Mouse (Mus musculus): ENCODE results near the gene Bmp6. TPM values are rescaled to one million over a fixed set of nuclear protein-coding genes. Genes with fewer than 3 reads are reported as not detected.

Gene Bmp6
- polyA plus RNA-seq, 1 experiment from 2014 or later: 2.5 TPM

DNA sequence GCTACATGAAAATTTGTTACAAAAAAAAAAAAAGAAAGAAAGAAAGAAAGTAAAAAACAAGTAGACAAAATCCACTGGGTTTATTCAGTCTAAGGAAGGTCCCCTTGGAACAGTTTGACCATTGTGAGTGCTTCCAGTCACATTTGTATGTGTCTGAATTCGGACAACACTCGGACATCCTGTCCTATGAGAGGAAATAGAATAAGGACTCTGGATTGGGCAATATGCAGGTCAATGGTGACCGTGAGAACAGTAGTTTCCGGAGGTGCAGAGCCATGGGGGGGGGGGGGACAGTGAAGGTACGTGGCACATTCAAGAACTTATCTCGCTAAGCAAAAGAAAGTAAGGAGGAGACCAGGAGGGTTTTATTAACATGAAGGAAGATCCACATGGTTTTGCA lies 189.8 kb downstream of the Bmp6 start:
- Histone ChIP-seq H3K9ac (no peak overlapping the region), H3K36me3 (no peaks in the 10 kb centered on the region), H3K9me3 (replicated peaks) (no peaks in the 10 kb centered on the region), H3K27me3 (no peaks in the 10 kb centered on the region; the same call in 1 of the 2 replicates), H3K4me3 (replicated peaks) (no peak overlapping the region), H3K4me2 (no peak overlapping the region), H3K4me1 (peaks cover 8% of the 10 kb centered on the region), H3K27ac (no peak overlapping the region)
- no peak for ATAC-seq (replicated peaks; ENCODE audit: low FRiP score)
- 86% methylated on average over 6 of the region's 6 CpGs for WGBS

DNA sequence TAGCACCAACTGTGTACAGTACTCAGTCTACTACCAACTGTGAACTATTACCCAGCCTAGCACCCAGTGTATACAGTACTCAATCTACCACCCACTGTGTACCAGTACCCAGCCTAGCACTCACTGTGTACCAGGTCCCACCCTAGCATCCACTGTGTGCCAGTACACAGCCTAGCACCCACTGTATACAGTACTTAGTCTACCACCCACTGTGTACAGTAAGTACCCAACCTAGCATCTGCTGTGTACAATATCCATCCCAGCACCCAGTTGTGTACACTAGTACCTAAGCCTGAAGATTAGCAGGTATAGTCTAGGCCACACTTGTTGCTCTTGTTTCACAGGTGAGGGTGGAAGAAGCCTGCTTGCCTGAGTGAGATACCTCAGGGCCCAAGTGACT lies 192.6 kb downstream of the Bmp6 start:
- no peak overlapping the region for H3K4me3 ChIP-seq (replicated peaks)
- H3K36me3 ChIP-seq: no peaks in the 10 kb centered on the region
- H3K4me1 ChIP-seq: peaks cover 8% of the 10 kb centered on the region
- H3K9ac ChIP-seq: no peak overlapping the region
- no peaks in the 10 kb centered on the region for H3K9me3 ChIP-seq (replicated peaks)
- H3K4me2 ChIP-seq: no peak overlapping the region
- H3K27me3 ChIP-seq: no peaks in the 10 kb centered on the region
- no peak for ATAC-seq (replicated peaks; ENCODE audit: low FRiP score)
- no peak overlapping the region for H3K27ac ChIP-seq

DNA sequence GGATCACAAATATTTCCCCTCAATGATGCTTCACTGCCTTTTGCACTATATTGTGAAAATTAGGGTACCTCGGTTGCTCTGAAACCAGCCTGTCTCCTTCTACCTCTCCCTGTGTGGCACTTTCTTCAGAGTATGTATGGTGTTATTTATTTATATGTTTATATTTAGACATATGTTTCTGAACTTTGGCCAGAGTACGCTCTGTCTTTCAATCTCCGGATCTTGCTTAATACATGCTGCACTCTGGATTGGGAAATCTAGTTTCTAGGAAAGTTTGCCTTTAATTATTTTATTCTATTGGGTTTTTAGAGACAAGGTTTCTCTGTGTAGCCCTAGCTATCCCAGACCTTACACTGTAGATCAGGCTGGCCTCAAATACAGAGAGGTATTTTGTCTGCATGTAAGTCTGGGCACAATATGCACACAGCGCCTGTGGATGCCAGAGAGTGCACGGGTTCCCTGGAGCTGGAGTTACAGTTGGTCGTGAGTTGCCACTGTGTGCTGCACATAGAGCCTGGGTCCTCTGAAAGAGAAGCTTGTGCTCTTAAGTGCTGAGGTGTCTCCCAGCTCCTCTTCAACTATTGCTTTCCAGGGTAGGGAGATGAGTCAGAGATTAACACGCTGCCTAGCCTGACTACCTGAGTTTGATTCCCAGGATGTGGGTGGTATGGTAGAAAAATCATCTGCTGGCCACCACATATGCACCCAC lies 194.4 kb downstream of the Bmp6 start:
- ATAC-seq (replicated peaks; ENCODE audit: low FRiP score): no peak
- no peaks in the 10 kb centered on the region for H3K36me3 ChIP-seq
- H3K27ac ChIP-seq: no peak overlapping the region
- H3K4me1 ChIP-seq: no peaks in the 10 kb centered on the region
- no peaks in the 10 kb centered on the region for H3K9me3 ChIP-seq (replicated peaks)
- H3K4me3 ChIP-seq (replicated peaks): no peak overlapping the region
- WGBS: 86% methylated on average over 7 of the region's 7 CpGs
- no peaks in the 10 kb centered on the region for H3K27me3 ChIP-seq
- H3K4me2 ChIP-seq: no peak overlapping the region
- no peak overlapping the region for H3K9ac ChIP-seq

DNA sequence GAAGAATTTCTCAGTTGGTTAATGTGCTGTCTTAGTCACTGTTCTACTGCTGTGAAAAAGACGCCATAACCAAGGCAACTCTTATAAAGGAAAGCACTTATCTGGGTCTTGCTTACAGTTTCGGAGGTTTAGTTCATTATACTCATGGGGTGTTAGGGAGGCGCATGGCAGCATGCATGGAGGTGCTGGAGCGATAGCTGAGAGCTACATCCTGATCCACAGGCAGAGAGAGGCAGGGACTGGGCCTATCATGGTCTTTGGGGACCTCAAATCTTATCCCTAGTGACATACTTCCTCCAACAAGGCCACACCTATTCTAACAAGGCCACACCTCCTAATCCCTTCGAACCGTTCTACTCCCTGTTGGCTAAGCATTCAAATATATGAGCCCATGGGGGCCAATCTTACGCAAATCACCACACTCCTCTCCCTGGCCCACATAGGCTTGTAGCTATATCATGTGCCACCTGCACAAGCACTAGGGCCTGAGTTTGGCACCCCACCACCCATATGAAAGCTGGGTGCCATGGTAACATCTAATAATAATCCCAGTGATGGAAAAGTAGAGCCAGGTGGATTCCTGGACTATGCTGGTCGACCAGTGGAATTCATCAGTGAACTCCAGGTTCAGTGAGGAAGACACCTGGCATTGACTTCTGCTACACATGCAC lies 198.7 kb downstream of the Bmp6 start:
- no peak overlapping the region for H3K9ac ChIP-seq
- no peak overlapping the region for H3K4me2 ChIP-seq
- no peak overlapping the region for H3K27ac ChIP-seq
- 92% methylated on average over 8 of the region's 8 CpGs for WGBS
- ATAC-seq (replicated peaks; ENCODE audit: low FRiP score): no peak
- H3K27me3 ChIP-seq: no peaks in the 10 kb centered on the region
- no peaks in the 10 kb centered on the region for H3K9me3 ChIP-seq (replicated peaks)
- H3K4me3 ChIP-seq (replicated peaks): no peak overlapping the region
- H3K4me1 ChIP-seq: no peaks in the 10 kb centered on the region
- H3K36me3 ChIP-seq: no peaks in the 10 kb centered on the region

DNA sequence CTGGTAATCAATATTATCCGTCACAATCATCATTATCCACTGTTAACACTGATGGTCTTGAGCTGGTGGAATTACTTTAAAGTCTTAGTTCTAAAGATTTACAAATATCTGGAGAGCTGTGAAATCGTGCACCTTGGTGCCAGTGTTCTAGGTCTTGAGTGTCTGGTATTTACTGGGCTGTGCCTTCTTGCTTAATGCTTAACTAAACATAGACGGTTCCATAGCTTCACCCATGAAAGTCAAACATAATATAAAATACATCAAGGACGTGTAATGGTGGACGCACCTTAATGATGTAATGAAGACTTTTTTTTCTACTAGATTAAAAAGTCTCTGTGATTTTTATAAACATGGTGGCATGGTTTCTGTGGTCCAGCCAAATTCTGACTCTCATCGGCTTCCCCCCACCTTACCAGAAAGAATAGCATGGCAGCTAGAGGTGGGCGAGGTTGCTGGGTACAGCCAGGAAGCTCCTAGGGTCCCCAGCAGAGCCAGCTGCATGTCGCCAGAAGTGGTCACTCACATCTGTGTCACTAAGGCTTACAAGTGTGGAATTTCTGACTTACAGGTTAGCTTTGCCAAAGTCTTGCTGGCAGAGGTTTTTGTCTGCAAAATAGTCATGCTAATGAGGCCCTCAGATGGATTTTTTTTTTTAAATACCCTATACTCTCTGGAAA lies 200.0 kb downstream of the Bmp6 start:
- Histone ChIP-seq H3K9ac (no peak overlapping the region), H3K4me1 (no peaks in the 10 kb centered on the region), H3K27me3 (no peaks in the 10 kb centered on the region), H3K36me3 (no peaks in the 10 kb centered on the region), H3K4me3 (replicated peaks) (no peak overlapping the region), H3K27ac (no peak overlapping the region), H3K9me3 (replicated peaks) (no peaks in the 10 kb centered on the region), H3K4me2 (no peak overlapping the region)
- no peak for ATAC-seq (replicated peaks; ENCODE audit: low FRiP score)
- WGBS: 83% methylated on average over 8 of the region's 8 CpGs

DNA sequence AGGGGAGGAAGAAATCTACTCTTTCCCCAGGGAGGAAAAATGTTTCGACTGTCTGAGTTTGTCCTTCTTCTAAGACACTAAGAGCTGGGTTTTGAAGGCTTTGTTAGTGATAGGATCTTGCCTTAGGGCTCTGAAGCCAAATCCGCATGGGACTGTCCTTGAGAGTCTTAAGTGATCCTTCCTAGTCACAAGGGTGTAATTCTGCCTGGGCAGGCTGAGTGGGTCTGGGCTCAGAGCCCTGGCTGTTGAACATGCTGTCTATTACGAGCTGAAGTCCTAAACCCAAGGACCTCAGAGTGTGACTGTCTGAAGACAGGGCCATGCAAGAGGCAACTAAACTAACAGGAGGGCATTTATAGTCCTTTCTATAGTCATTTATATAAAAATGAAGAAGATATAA lies 200.6 kb downstream of the Bmp6 start:
- no peak for ATAC-seq (replicated peaks; ENCODE audit: low FRiP score)
- H3K36me3 ChIP-seq: no peaks in the 10 kb centered on the region
- H3K4me1 ChIP-seq: no peaks in the 10 kb centered on the region
- no peaks in the 10 kb centered on the region for H3K27me3 ChIP-seq
- no peak overlapping the region for H3K4me3 ChIP-seq (replicated peaks)
- H3K9ac ChIP-seq: no peak overlapping the region
- H3K4me2 ChIP-seq: no peak overlapping the region
- WGBS: 68% methylated on average over 3 of the region's 3 CpGs
- H3K9me3 ChIP-seq (replicated peaks): no peaks in the 10 kb centered on the region
- H3K27ac ChIP-seq: no peak overlapping the region

DNA sequence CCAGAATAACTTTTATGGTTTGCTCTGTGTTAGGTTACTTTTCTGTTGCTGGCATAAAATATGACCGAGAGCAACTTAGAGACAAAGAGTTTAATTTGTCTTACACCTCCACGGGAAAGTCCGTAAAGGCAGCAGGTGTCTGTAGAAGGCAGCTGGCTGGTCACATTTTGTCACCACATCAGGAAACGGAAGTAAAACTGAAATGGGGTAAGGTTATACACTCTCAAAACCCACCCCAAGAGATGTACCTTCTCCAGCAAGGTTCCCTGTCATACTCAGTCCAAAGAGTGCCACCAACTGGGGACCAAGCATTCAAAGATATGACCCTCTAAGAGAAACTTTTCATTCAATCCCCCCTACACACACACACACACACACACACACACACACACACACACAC lies 201.8 kb downstream of the Bmp6 start:
- no peak overlapping the region for H3K4me2 ChIP-seq
- WGBS: 69% methylated on average over 4 of the region's 4 CpGs
- no peak overlapping the region for H3K27ac ChIP-seq
- no peaks in the 10 kb centered on the region for H3K27me3 ChIP-seq
- no peaks in the 10 kb centered on the region for H3K9me3 ChIP-seq (replicated peaks)
- no peak for ATAC-seq (replicated peaks; ENCODE audit: low FRiP score)
- no peaks in the 10 kb centered on the region for H3K36me3 ChIP-seq
- no peak overlapping the region for H3K4me3 ChIP-seq (replicated peaks)
- no peaks in the 10 kb centered on the region for H3K4me1 ChIP-seq
- H3K9ac ChIP-seq: no peak overlapping the region

DNA sequence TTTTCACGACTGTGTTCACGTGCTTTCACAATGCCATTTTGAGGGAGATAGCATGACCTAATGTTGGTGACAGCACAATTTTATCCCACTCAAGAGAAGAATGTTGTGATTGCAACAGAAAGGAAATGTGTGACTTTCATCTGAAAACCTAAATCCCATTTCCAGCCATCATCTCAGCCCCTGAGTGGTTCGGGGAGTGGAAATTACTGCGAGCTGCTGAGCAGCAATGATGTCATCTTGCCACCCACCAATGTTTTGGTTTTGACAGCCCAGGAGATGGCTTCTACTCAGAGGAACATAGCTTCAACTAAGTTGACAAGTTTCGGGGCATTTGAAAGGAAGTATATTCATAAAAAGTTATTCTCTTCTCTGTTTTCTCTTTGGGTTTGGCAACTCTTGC lies 202.8 kb downstream of the Bmp6 start:
- WGBS: 83% methylated on average over 5 of the region's 5 CpGs
- Histone ChIP-seq H3K27ac (no peak overlapping the region), H3K9me3 (replicated peaks) (no peaks in the 10 kb centered on the region), H3K4me3 (replicated peaks) (no peak overlapping the region), H3K27me3 (no peaks in the 10 kb centered on the region), H3K9ac (no peak overlapping the region), H3K4me1 (no peaks in the 10 kb centered on the region), H3K36me3 (no peaks in the 10 kb centered on the region), H3K4me2 (no peak overlapping the region)
- no peak for ATAC-seq (replicated peaks; ENCODE audit: low FRiP score)

DNA sequence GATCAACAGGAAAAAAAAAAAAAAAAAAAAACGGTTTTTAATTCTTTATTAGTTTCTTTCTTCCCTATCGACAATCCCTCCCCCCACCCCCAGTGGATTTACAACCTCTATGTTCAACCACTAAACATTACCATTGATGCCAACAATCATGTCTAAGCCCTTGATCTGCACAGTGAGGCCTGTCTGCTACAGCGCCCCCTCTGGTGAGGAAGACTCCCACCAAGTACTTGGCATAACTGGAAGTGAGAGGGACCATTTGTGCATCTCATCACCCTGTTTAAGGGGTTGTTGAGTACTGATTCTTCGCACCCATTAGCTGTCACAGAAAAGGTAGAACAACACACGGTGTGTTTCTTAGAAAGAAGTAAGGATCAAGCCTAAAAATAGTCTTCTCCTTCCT lies 203.8 kb downstream of the Bmp6 start:
- no peaks in the 10 kb centered on the region for H3K4me1 ChIP-seq
- H3K27ac ChIP-seq: no peak overlapping the region
- H3K9ac ChIP-seq: no peak overlapping the region
- no peak for ATAC-seq (replicated peaks; ENCODE audit: low FRiP score)
- no peaks in the 10 kb centered on the region for H3K9me3 ChIP-seq (replicated peaks)
- no peak overlapping the region for H3K4me3 ChIP-seq (replicated peaks)
- no peaks in the 10 kb centered on the region for H3K36me3 ChIP-seq
- no peaks in the 10 kb centered on the region for H3K27me3 ChIP-seq
- no peak overlapping the region for H3K4me2 ChIP-seq
- WGBS: 88% methylated on average over 5 of the region's 5 CpGs

Other genes with a start within 250 kb of the Bmp6 start
- gene Dsp, start 193.8 kb upstream of the Bmp6 start, polyA plus RNA-seq (2015; fragmentation: Nextera tagmentation; extraction: Ambion mirVana): 5.1 TPM in 2 replicates
- 40.2 and 41.2 TPM in 2 replicates for gene Snrnp48, start 140.2 kb upstream of the Bmp6 start, polyA plus RNA-seq (2015; fragmentation: Nextera tagmentation; extraction: Ambion mirVana)
- 264 and 277 TPM in 2 replicates for gene Txndc5, start 183.7 kb downstream of the Bmp6 start, polyA plus RNA-seq (2015; fragmentation: Nextera tagmentation; extraction: Ambion mirVana)

Measured in kidney, embryonic 15.5 days (tissue).